Mouse (Mus musculus) heart, adult 2 months (tissue): ENCODE data around the gene Aaed1.

Experiments used
- EP300 ChIP-seq: fragments of 200-500 bp; IDR thresholded peaks from 2 replicates; pipeline ENCODE4 v1.6.1; 2011; ENCODE audit warnings: low read depth, low read length, control low read depth; ENCODE audit not compliant: insufficient read depth
- POLR2A ChIP-seq: fragments of 200-500 bp; IDR thresholded peaks from 2 replicates; pipeline ENCODE4 v1.6.1; 2011; ENCODE audit warnings: mild to moderate bottlenecking, low read depth, low read length, control low read depth; ENCODE audit not compliant: insufficient read depth

DNA sequence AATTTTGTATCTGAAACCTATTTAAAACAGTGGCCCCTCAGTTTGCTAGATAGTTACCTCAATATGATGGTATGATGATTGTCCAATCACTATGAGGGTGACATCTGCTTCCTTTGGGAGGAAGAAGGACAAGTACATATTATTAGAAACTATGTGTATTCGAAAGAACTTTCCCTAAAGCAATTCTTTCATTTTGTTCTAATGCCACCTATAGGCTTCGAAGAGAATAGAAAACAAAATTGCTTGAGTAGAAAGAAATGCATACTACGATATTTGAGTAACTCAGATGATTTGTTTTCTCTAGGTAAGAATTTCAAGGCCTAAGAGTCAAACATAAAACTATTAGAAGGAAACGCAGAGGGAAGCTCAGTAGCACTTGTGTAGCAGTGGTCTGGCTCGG is 3.5 kb downstream of the Aaed1 start:
- TF ChIP-seq EP300 = no peak
- TF ChIP-seq POLR2A = no peak
